Mouse (Mus musculus): ENCODE data around the gene Aldh2.

- TF ChIP-seq CTCF (IDR thresholded peaks at IDR 0.05; ENCODE audit: low read depth, low read length) (no peak), POLR2A (IDR thresholded peaks at IDR 0.05; ENCODE audit: insufficient read depth, low read length) (no peak)
Measured at GRCm38 (mm10) chr5:121537588-121537987, 56.0 kb downstream of the Aldh2 start.
